Mouse (Mus musculus) megakaryocyte, adult 5-6 weeks (primary cell): Measurements from ENCODE around the gene Prdm16. TPM values are rescaled to one million over a fixed set of nuclear protein-coding genes. Genes with fewer than 3 reads are reported as not detected.

Source experiments
- ATAC-seq: 2 replicates; pipeline ENCODE4 v1.8.0; 2016; ENCODE audit warnings: mild to moderate bottlenecking, inconsistent platforms; ENCODE audit not compliant: poor library complexity, severe bottlenecking
- total RNA-seq, 2 experiments: library from RNA; stranded (forward) in 1 of 2; stranded (reverse) in 1 of 2; fragments of 153-499, 151-499 nt in 1 of 2; fragments of 221-1000, 200-1000 nt in 1 of 2; gene quantifications; 2 replicates each; pipeline versions ENCODE4 v1.2.3 to v1.2.4; 2015 to 2017

Prdm16 gene
- total RNA-seq, 2 experiments from 2014 or later: 0.73 to 0.85 TPM

- ATAC-seq: no peak
These were observed 4.0 kb upstream of the Prdm16 start for GRCm38 (mm10) chr4:154640443-154641295.

GRCm38 (mm10) chr4:154639591-154640442 lies 3.1 kb upstream of the Prdm16 start:
- ATAC-seq: no peak

- no peak for ATAC-seq
These were observed 2.5 kb upstream of the Prdm16 start for GRCm38 (mm10) chr4:154639126-154639525.

- ATAC-seq: no peak
These were observed 1.7 kb upstream of the Prdm16 start for GRCm38 (mm10) chr4:154638320-154638886.

- no peak for ATAC-seq
These were observed 1.0 kb upstream of the Prdm16 start for GRCm38 (mm10) chr4:154637468-154638319.

- ATAC-seq: no peak
These were observed 630 bp downstream of the Prdm16 start for GRCm38 (mm10) chr4:154636053-154636433.

GRCm38 (mm10) chr4:154635241-154636052 lies 1.2 kb downstream of the Prdm16 start:
- ATAC-seq: 0 out of 2 replicates have a peak, but pooled peaks have one; percentile 12

- ATAC-seq: no peak
These were observed 2.0 kb downstream of the Prdm16 start for GRCm38 (mm10) chr4:154634470-154635240.

GRCm38 (mm10) chr4:154634001-154634400 lies 2.7 kb downstream of the Prdm16 start:
- ATAC-seq: no peak

GRCm38 (mm10) chr4:154632800-154633764 lies 3.6 kb downstream of the Prdm16 start:
- no peak for ATAC-seq

- no peak for ATAC-seq
These were observed 5.9 kb downstream of the Prdm16 start for GRCm38 (mm10) chr4:154630763-154631162.

GRCm38 (mm10) chr4:154627419-154628142 lies 9.1 kb downstream of the Prdm16 start:
- ATAC-seq: no peak

GRCm38 (mm10) chr4:154626282-154626681 lies 10.4 kb downstream of the Prdm16 start:
- ATAC-seq: no peak

GRCm38 (mm10) chr4:154625710-154626109 lies 11.0 kb downstream of the Prdm16 start:
- ATAC-seq: no peak

GRCm38 (mm10) chr4:154623241-154623640 lies 13.4 kb downstream of the Prdm16 start:
- ATAC-seq: no peak

GRCm38 (mm10) chr4:154622521-154622920 lies 14.2 kb downstream of the Prdm16 start:
- no peak for ATAC-seq

- no peak for ATAC-seq
These were observed 25.5 kb downstream of the Prdm16 start for GRCm38 (mm10) chr4:154611167-154611566.
